Mouse (Mus musculus) liver, postnatal 0 days (tissue): ENCODE results near the gene Hcar1.

Experiments used
- CTCF ChIP-seq: sonication (generic); IDR thresholded peaks from 2 replicates; pipeline ENCODE4 v1.5.1; 2016; ENCODE audit warnings: antibody characterized with exemption, low read depth
- EP300 ChIP-seq: IDR thresholded peaks from 2 replicates; pipeline ENCODE4 v1.6.1; 2016; ENCODE audit warnings: antibody characterized with exemption, low read depth, mild to moderate bottlenecking

DNA sequence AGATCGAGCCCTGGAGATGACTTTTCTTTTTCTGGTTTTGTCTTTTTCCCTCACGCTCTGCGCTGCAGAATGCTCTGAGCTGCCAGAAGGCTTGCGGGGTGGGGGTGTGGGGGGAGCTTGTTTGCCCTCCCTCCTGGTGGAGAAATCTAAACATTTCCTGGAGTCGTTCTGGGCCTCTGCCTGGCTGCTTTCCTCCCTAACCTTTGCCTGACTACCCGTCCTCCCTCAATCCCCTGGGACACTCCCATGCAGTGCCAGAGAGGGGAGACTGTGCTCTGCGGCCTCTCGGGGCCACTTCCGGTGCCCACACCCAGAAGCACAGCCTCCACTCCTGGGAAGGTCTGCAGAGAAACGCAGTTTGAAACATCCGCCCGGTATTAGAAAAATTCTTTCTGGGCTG lies at the start of gene Hcar1:
- no peak for TF ChIP-seq CTCF
- no peak for TF ChIP-seq EP300
